Mouse (Mus musculus) CH12.LX (cell line): ENCODE results near the gene Mansc4. TPM values are rescaled to one million over a fixed set of nuclear protein-coding genes. Genes with fewer than 3 reads are reported as not detected.

Experiments used
- DNase-seq: peaks from one replicate; pipeline ENCODE4 v3.0.0-alpha.2; 2013; ENCODE audit errors: extremely low read depth
- H3K27ac ChIP-seq: 2 replicates; pipeline ENCODE4 v1.5.1; 2012; ENCODE audit warnings: low read depth, mild to moderate bottlenecking, control low read depth, moderate library complexity; ENCODE audit not compliant: insufficient read depth
- H3K27me3 ChIP-seq: replicated peaks from 2 replicates; pipeline ENCODE3; 2012; ENCODE audit warnings: inconsistent platforms
- H3K36me3 ChIP-seq, 2 experiments: replicated peaks in 1 of 2; 2 replicates each; pipeline versions ENCODE3 to v1.6.1; 2012; ENCODE audit warnings: inconsistent platforms in 1 of 2, low read length in 1 of 2, mild to moderate bottlenecking in 1 of 2, mixed read lengths in 1 of 2, moderate library complexity in 1 of 2; ENCODE audit not compliant: control insufficient read depth in 1 of 2, insufficient read depth in 1 of 2
- H3K4me1 ChIP-seq, 2 experiments: 2 replicates each; pipeline ENCODE4 v1.6.1; 2012; ENCODE audit warnings: inconsistent platforms in 1 of 2, moderate library complexity in 1 of 2; ENCODE audit not compliant: insufficient read depth in 2 of 2, control insufficient read depth in 1 of 2
- H3K4me2 ChIP-seq: 2 replicates; pipeline ENCODE4 v1.6.1; 2012; ENCODE audit warnings: low read depth, mild to moderate bottlenecking, control low read depth; ENCODE audit not compliant: poor library complexity, insufficient read depth, severe bottlenecking
- H3K4me3 ChIP-seq, 3 experiments: fragments of 150-350 bp in 1 of 3; sonication (generic) in 1 of 3; replicated peaks in 1 of 3; 2 replicates each; pipeline versions ENCODE3 to v1.5.1; 2011 to 2012; ENCODE audit warnings: low read depth in 2 of 3, low read length in 2 of 3, mild to moderate bottlenecking in 2 of 3, moderate library complexity in 2 of 3, control low read depth in 1 of 3, improper control_type of control experiment in 1 of 3, inconsistent platforms in 1 of 3, mixed read lengths in 1 of 3; ENCODE audit not compliant: poor library complexity in 1 of 3
- H3K79me2 ChIP-seq: replicated peaks from 2 replicates; pipeline ENCODE4 v1.6.1; 2012; ENCODE audit warnings: mild to moderate bottlenecking, moderate library complexity; ENCODE audit not compliant: control insufficient read depth, poor library complexity, insufficient read depth, severe bottlenecking; ENCODE audit errors: extremely low read depth
- H3K9ac ChIP-seq: 2 replicates; pipeline ENCODE4 v1.6.1; 2012; ENCODE audit warnings: low read depth, mild to moderate bottlenecking, control low read depth, moderate library complexity; ENCODE audit not compliant: insufficient read depth
- H3K9me3 ChIP-seq: replicated peaks from 2 replicates; pipeline ENCODE3; 2012; ENCODE audit warnings: low read length, inconsistent platforms, mixed read lengths
- BHLHE40 ChIP-seq: IDR thresholded peaks from 2 replicates; pipeline ENCODE4 v1.6.1; 2011; ENCODE audit warnings: mild to moderate bottlenecking, low read depth, low read length, improper control_type of control experiment
- CHD1 ChIP-seq: IDR thresholded peaks from 2 replicates; pipeline ENCODE4 v1.6.1; 2012; ENCODE audit warnings: low read depth, low read length, improper control_type of control experiment, inconsistent platforms
- CHD2 ChIP-seq: IDR thresholded peaks from 2 replicates; pipeline ENCODE4 v1.6.1; 2011; ENCODE audit warnings: low read length, improper control_type of control experiment
- E2F4 ChIP-seq: IDR thresholded peaks from 2 replicates; pipeline ENCODE4 v1.6.1; 2011; ENCODE audit warnings: low read depth, low read length, improper control_type of control experiment; ENCODE audit not compliant: insufficient replicate concordance
- EP300 ChIP-seq: IDR thresholded peaks from 2 replicates; pipeline ENCODE4 v1.6.1; 2011; ENCODE audit warnings: low read length, improper control_type of control experiment
- ETS1 ChIP-seq: conservative IDR thresholded peaks from 2 replicates; pipeline ENCODE4 v1.6.1; 2012; ENCODE audit warnings: low read depth, mild to moderate bottlenecking, inconsistent platforms, low read length, improper control_type of control experiment, moderate library complexity
- JUN ChIP-seq: IDR thresholded peaks from 2 replicates; pipeline ENCODE4 v1.6.1; 2011; ENCODE audit warnings: low read depth, mild to moderate bottlenecking, low read length, improper control_type of control experiment, moderate library complexity; ENCODE audit not compliant: insufficient read depth
- JUND ChIP-seq: conservative IDR thresholded peaks from 2 replicates; pipeline ENCODE4 v1.6.1; 2011; ENCODE audit warnings: low read depth, low read length, improper control_type of control experiment
- KAT2A ChIP-seq: IDR thresholded peaks from 2 replicates; pipeline ENCODE4 v1.6.1; 2012; ENCODE audit warnings: low read length, improper control_type of control experiment, inconsistent platforms; ENCODE audit not compliant: insufficient replicate concordance
- MAFK ChIP-seq: IDR thresholded peaks from 2 replicates; pipeline ENCODE4 v1.6.1; 2011; ENCODE audit warnings: low read length, improper control_type of control experiment; ENCODE audit not compliant: insufficient replicate concordance
- MAX ChIP-seq: IDR thresholded peaks from 2 replicates; pipeline ENCODE4 v1.6.1; 2011; ENCODE audit warnings: low read length, improper control_type of control experiment
- MXI1 ChIP-seq: IDR thresholded peaks from 2 replicates; pipeline ENCODE4 v1.6.1; 2011; ENCODE audit warnings: mild to moderate bottlenecking, low read depth, low read length, improper control_type of control experiment
- MYC ChIP-seq: IDR thresholded peaks from 2 replicates; pipeline ENCODE4 v1.6.1; 2011; ENCODE audit warnings: low read depth, mild to moderate bottlenecking, improper control_type of control experiment, low read length
- NELFE ChIP-seq: IDR thresholded peaks from 2 replicates; pipeline ENCODE4 v1.6.1; 2011; ENCODE audit warnings: low read depth, low read length, improper control_type of control experiment
- PAX5 ChIP-seq: IDR thresholded peaks from 2 replicates; pipeline ENCODE4 v1.6.1; 2012; ENCODE audit warnings: low read length, inconsistent platforms, mixed read lengths
- POLR2A ChIP-seq: IDR thresholded peaks from 2 replicates; pipeline ENCODE4 v1.6.1; 2011; ENCODE audit warnings: low read depth, mild to moderate bottlenecking, improper control_type of control experiment, low read length
- POLR2AphosphoS2 ChIP-seq: IDR thresholded peaks from 2 replicates; pipeline ENCODE4 v1.6.1; 2011; ENCODE audit warnings: low read depth, low read length, improper control_type of control experiment
- RAD21 ChIP-seq: IDR thresholded peaks from 2 replicates; pipeline ENCODE4 v1.6.1; 2011; ENCODE audit warnings: low read depth, mild to moderate bottlenecking, low read length, improper control_type of control experiment, moderate library complexity
- SIN3A ChIP-seq: IDR thresholded peaks from 2 replicates; pipeline ENCODE4 v1.6.1; 2012; ENCODE audit warnings: low read length, improper control_type of control experiment, inconsistent platforms
- TCF12 ChIP-seq: IDR thresholded peaks from 2 replicates; pipeline ENCODE4 v1.6.1; 2014; ENCODE audit warnings: low read depth, mild to moderate bottlenecking, inconsistent platforms, low read length, improper control_type of control experiment
- UBTF ChIP-seq: IDR thresholded peaks from 2 replicates; pipeline ENCODE4 v1.6.1; 2012; ENCODE audit warnings: low read depth, mild to moderate bottlenecking, inconsistent platforms, low read length, improper control_type of control experiment, moderate library complexity
- USF1 ChIP-seq: IDR thresholded peaks from 2 replicates; pipeline ENCODE4 v1.6.1; 2014; ENCODE audit warnings: low read depth, mild to moderate bottlenecking, inconsistent platforms, low read length, improper control_type of control experiment
- ZKSCAN1 ChIP-seq: IDR thresholded peaks from 2 replicates; pipeline ENCODE4 v1.6.1; 2012; ENCODE audit warnings: low read depth, inconsistent platforms, low read length, improper control_type of control experiment, borderline replicate concordance
- dilution Hi-C: fragments of 300-500 bp; cut with MboI; formaldehyde crosslinking; loops from 2 replicates; pipeline ENCODE4 v1.14.3; 2020; ENCODE audit warnings: low sequenced_read_pairs; ENCODE audit not compliant: extremely low pct_unique_long_range_greater_than_20kb, extremely low pct_ligation_motif_present
- in situ Hi-C: fragments of 300-500 bp; cut with MboI; formaldehyde crosslinking; loops from 3 replicates; pipeline ENCODE4 v1.14.3; 2019; ENCODE audit warnings: low sequenced_read_pairs, low pct_ligation_motif_present, low pct_unique_long_range_greater_than_20kb, mixed read lengths
- polyA plus RNA-seq: library from polyadenylated mRNA; unstranded; fragments of >175 nt; gene quantifications from 2 replicates; pipeline ENCODE4 v1.2.1, GENCODE M21; 2012; ENCODE audit warnings: low read depth; ENCODE audit not compliant: insufficient read length
- total RNA-seq, 2 experiments: library from RNA; depleted of rRNA; stranded (reverse); fragments of 300-350 nt in 1 of 2; fragments of >200 nt in 1 of 2; gene quantifications; 2 replicates each; pipeline ENCODE4 v1.2.3; 2012 to 2014

Mansc4 gene
- total and polyA plus RNA-seq, 3 experiments: 0.20 TPM; not detected in 2

- no peak for TF ChIP-seq UBTF
- TF ChIP-seq RAD21: no peak
- TF ChIP-seq MYC: peak; percentile 83
- no peak for TF ChIP-seq EP300
- peak; percentile 80; the same call in 1 of the 2 replicates for TF ChIP-seq CHD1
- TF ChIP-seq POLR2AphosphoS2: peak; percentile 66; the same call in 1 of the 2 replicates
- TF ChIP-seq MAX: peak; percentile 71; the same call in 1 of the 2 replicates
- no peak for TF ChIP-seq MAFK
- TF ChIP-seq ZKSCAN1: no peak
- TF ChIP-seq JUN: no peak
- TF ChIP-seq TCF12: peak; percentile 92
- TF ChIP-seq, all 38 proteins: peak for 18
Measured at GRCm38 (mm10) chr6:147042291-147043290, 44.2 kb downstream of the Mansc4 start, which contains the start of gene Mrps35 (continued).

GRCm38 (mm10) chr6:147032303-147032925 lies 54.4 kb downstream of the Mansc4 start, which contains the start of gene Rep15:
Rep15 (plus strand) TSS chr6:147032584.
- in situ Hi-C loops (no loop called here), dilution Hi-C loops (no loop called here)
- no peak within 1 kb of the TSS for H3K4me3 ChIP-seq
- peaks cover 25 to 49% of the 10 kb centered on the region in 2 experiments for H3K36me3 ChIP-seq
- DNase-seq: no peak
- no peaks in the 10 kb centered on the region for H3K4me1 ChIP-seq
- no peak within 1 kb of the TSS for H3K4me2 ChIP-seq
- no peaks in the 10 kb centered on the region for H3K9me3 ChIP-seq
- H3K27me3 ChIP-seq: no peaks in the 10 kb centered on the region
- no peak within 1 kb of the TSS for H3K27ac ChIP-seq
- no peak within 1 kb of the TSS for H3K9ac ChIP-seq
- no peak for TF ChIP-seq RAD21
- no peak for TF ChIP-seq EP300
- no peak for TF ChIP-seq SIN3A
- no peak for TF ChIP-seq MXI1
- no peak for TF ChIP-seq CHD2
- TF ChIP-seq TCF12: no peak
- TF ChIP-seq BHLHE40: no peak
- no peak for TF ChIP-seq E2F4
- TF ChIP-seq JUND: no peak
- no peak for TF ChIP-seq CHD1
- no peak for TF ChIP-seq ETS1
- no peak for TF ChIP-seq POLR2AphosphoS2
- no peak for TF ChIP-seq UBTF
- TF ChIP-seq PAX5: no peak
- no peak for TF ChIP-seq USF1
- TF ChIP-seq KAT2A: no peak
- TF ChIP-seq NELFE: no peak
- TF ChIP-seq POLR2A: no peak
- no peaks in the 10 kb centered on the region for H3K79me2 ChIP-seq
